Mouse (Mus musculus) limb, embryonic 11.5 days (tissue): Measurements from ENCODE around the gene D7Ertd443e. TPM values are rescaled to one million over a fixed set of nuclear protein-coding genes. Genes with fewer than 3 reads are reported as not detected.

Experiments used
- polyA plus RNA-seq: library from polyadenylated mRNA; unstranded; fragments of >200 nt; fragmentation: Nextera tagmentation; extraction: Ambion mirVana; gene quantifications from 2 replicates; pipeline ENCODE4 v1.2.1, GENCODE M21; 2014

Gene D7Ertd443e
- polyA plus RNA-seq, 1 experiment from 2014 or later, result 0.07 TPM

Other genes with a start within 250 kb of the D7Ertd443e start
- gene Adam12, start 153.5 kb downstream of the D7Ertd443e start, polyA plus RNA-seq, result 2.7 and 4.4 TPM in 2 replicates